Mouse (Mus musculus) ES-Bruce4 (cell line): Measurements from ENCODE around the gene Gpm6b. TPM values are rescaled to one million over a fixed set of nuclear protein-coding genes. Genes with fewer than 3 reads are reported as not detected.

Source experiments
- H3K27ac ChIP-seq: 2 replicates; pipeline ENCODE4 v1.5.1; 2012; ENCODE audit warnings: low read length, inconsistent platforms; ENCODE audit not compliant: insufficient read depth
- H3K27me3 ChIP-seq: 2 replicates; pipeline ENCODE4 v1.6.1; 2012; ENCODE audit warnings: mild to moderate bottlenecking, low read length, inconsistent platforms; ENCODE audit not compliant: control insufficient read depth, poor library complexity, insufficient read depth, severe bottlenecking
- H3K36me3 ChIP-seq: 2 replicates; pipeline ENCODE4 v1.6.1; 2012; ENCODE audit warnings: inconsistent platforms, mild to moderate bottlenecking, low read length, moderate library complexity; ENCODE audit not compliant: control insufficient read depth, poor library complexity, insufficient read depth, severe bottlenecking
- H3K4me1 ChIP-seq: one replicate; pipeline ENCODE4 v1.8.1; 2011; ENCODE audit warnings: low read length; ENCODE audit not compliant: control insufficient read depth, insufficient read depth
- H3K4me3 ChIP-seq: 2 replicates; pipeline ENCODE4 v1.5.1; 2011; ENCODE audit warnings: low read depth, mild to moderate bottlenecking, low read length
- H3K9ac ChIP-seq: 2 replicates; pipeline ENCODE4 v1.6.1; 2012; ENCODE audit warnings: low read depth, mild to moderate bottlenecking, inconsistent platforms; ENCODE audit not compliant: poor library complexity, severe bottlenecking
- H3K9me3 ChIP-seq: replicated peaks from 2 replicates; pipeline ENCODE4 v1.6.1; 2012; ENCODE audit warnings: mild to moderate bottlenecking, low read length, inconsistent platforms; ENCODE audit not compliant: control insufficient read depth, poor library complexity, insufficient read depth, severe bottlenecking
- CTCF ChIP-seq: IDR thresholded peaks from one replicate; pipeline ENCODE4 v1.8.1; 2011; ENCODE audit warnings: low read depth, low read length
- EP300 ChIP-seq: IDR thresholded peaks from 2 replicates; pipeline ENCODE4 v1.6.1; 2011; ENCODE audit warnings: low read depth, low read length; ENCODE audit not compliant: insufficient read depth
- POLR2A ChIP-seq: IDR thresholded peaks from one replicate; pipeline ENCODE4 v1.8.1; 2011; ENCODE audit warnings: low read length; ENCODE audit not compliant: insufficient read depth
- polyA plus RNA-seq: library from polyadenylated mRNA; stranded (reverse); fragments of >200 nt; gene quantifications from 2 replicates; pipeline ENCODE4 v1.2.4, GENCODE M21; 2011; ENCODE audit warnings: low read depth; ENCODE audit not compliant: missing spikeins, insufficient read depth, insufficient read length

The Gpm6b gene
- polyA plus RNA-seq, 1 experiment = 2.0 TPM

- H3K4me1 ChIP-seq = no peaks in the 10 kb centered on the region
- no peak overlapping the region for H3K9ac ChIP-seq
- no peak overlapping the region for H3K4me3 ChIP-seq
- TF ChIP-seq EP300 (no peak), POLR2A (no peak), CTCF (no peak)
- H3K9me3 ChIP-seq = no peaks in the 10 kb centered on the region
- no peaks in the 10 kb centered on the region for H3K27me3 ChIP-seq
- peaks cover 4% of the 10 kb centered on the region for H3K36me3 ChIP-seq
- no peak overlapping the region for H3K27ac ChIP-seq
Measured at GRCm38 (mm10) chrX:166407865-166408264, 169.2 kb downstream of the Gpm6b start.

GRCm38 (mm10) chrX:166416196-166416595 is 177.5 kb downstream of the Gpm6b start:
- no peaks in the 10 kb centered on the region for H3K27me3 ChIP-seq
- no peaks in the 10 kb centered on the region for H3K4me1 ChIP-seq
- TF ChIP-seq POLR2A (no peak), EP300 (no peak), CTCF (no peak)
- no peaks in the 10 kb centered on the region for H3K9me3 ChIP-seq
- no peak overlapping the region for H3K9ac ChIP-seq
- no peak overlapping the region for H3K4me3 ChIP-seq
- no peaks in the 10 kb centered on the region for H3K36me3 ChIP-seq
- H3K27ac ChIP-seq = no peak overlapping the region

- H3K4me3 ChIP-seq = no peak overlapping the region
- no peaks in the 10 kb centered on the region for H3K27me3 ChIP-seq
- H3K4me1 ChIP-seq = no peaks in the 10 kb centered on the region
- no peaks in the 10 kb centered on the region; the same call in 1 of the 2 replicates for H3K36me3 ChIP-seq
- H3K9ac ChIP-seq = no peak overlapping the region
- TF ChIP-seq EP300 = no peak
- TF ChIP-seq CTCF = no peak
- no peak for TF ChIP-seq POLR2A
- no peaks in the 10 kb centered on the region for H3K9me3 ChIP-seq
- no peak overlapping the region for H3K27ac ChIP-seq
Measured at GRCm38 (mm10) chrX:166434812-166435211, 196.1 kb downstream of the Gpm6b start.

Other genes starting within 250 kb of the Gpm6b start
- gene Gemin8, start 68.5 kb upstream of the Gpm6b start, polyA plus RNA-seq = 13.5 and 13.8 TPM in 2 replicates
- gene Trappc2, start 201.7 kb downstream of the Gpm6b start, polyA plus RNA-seq = 11.0 and 12.3 TPM in 2 replicates
- 19.7 and 19.8 TPM in 2 replicates for gene Ofd1, start 201.8 kb downstream of the Gpm6b start, polyA plus RNA-seq
- 74.9 and 75.8 TPM in 2 replicates for gene Rab9, start 241.0 kb downstream of the Gpm6b start, polyA plus RNA-seq